Mouse (Mus musculus): ENCODE measurements around the gene Ercc6.

Gene Ercc6

GRCm38 (mm10) chr14:32520400-32520926 is 7.1 kb downstream of the Ercc6 start:
- DNase-seq: no peak

GRCm38 (mm10) chr14:32522336-32522735 is 9.0 kb downstream of the Ercc6 start:
- no peak for DNase-seq

- DNase-seq: no peak
Observed at GRCm38 (mm10) chr14:32524071-32524470, 10.8 kb downstream of the Ercc6 start.

- DNase-seq: no peak
Observed at GRCm38 (mm10) chr14:32525996-32526705, 12.8 kb downstream of the Ercc6 start.

- peak; percentile 68 for DNase-seq
Observed at GRCm38 (mm10) chr14:32527211-32527610, 13.9 kb downstream of the Ercc6 start.

GRCm38 (mm10) chr14:32529036-32529435 is 15.7 kb downstream of the Ercc6 start:
- DNase-seq: no peak

- no peak for DNase-seq
Observed at GRCm38 (mm10) chr14:32530896-32531295, 17.6 kb downstream of the Ercc6 start.

GRCm38 (mm10) chr14:32531371-32531770 is 18.1 kb downstream of the Ercc6 start:
- no peak for DNase-seq

- DNase-seq: no peak
Observed at GRCm38 (mm10) chr14:32532381-32533147, 19.2 kb downstream of the Ercc6 start.

GRCm38 (mm10) chr14:32533148-32533520 is 19.8 kb downstream of the Ercc6 start:
- no peak for DNase-seq

- no peak for DNase-seq
Observed at GRCm38 (mm10) chr14:32533656-32534055, 20.3 kb downstream of the Ercc6 start.

GRCm38 (mm10) chr14:32534137-32534536 is 20.8 kb downstream of the Ercc6 start:
- no peak for DNase-seq

GRCm38 (mm10) chr14:32536763-32537162 is 23.4 kb downstream of the Ercc6 start:
- DNase-seq: peak; percentile 47

- no peak for DNase-seq
Observed at GRCm38 (mm10) chr14:32538115-32538514, 24.8 kb downstream of the Ercc6 start.

GRCm38 (mm10) chr14:32543075-32543474 is 29.8 kb downstream of the Ercc6 start:
- no peak for DNase-seq

GRCm38 (mm10) chr14:32546676-32547075 is 33.4 kb downstream of the Ercc6 start:
- DNase-seq: no peak

GRCm38 (mm10) chr14:32551854-32552253 is 38.5 kb downstream of the Ercc6 start:
- DNase-seq: no peak

GRCm38 (mm10) chr14:32553198-32553903 is 40.0 kb downstream of the Ercc6 start:
- DNase-seq: no peak

GRCm38 (mm10) chr14:32554860-32555526 is 41.7 kb downstream of the Ercc6 start:
- DNase-seq: no peak

- no peak for DNase-seq
Observed at GRCm38 (mm10) chr14:32561428-32561827, 48.1 kb downstream of the Ercc6 start.

- DNase-seq: no peak
Observed at GRCm38 (mm10) chr14:32563661-32564060, 50.3 kb downstream of the Ercc6 start.

GRCm38 (mm10) chr14:32572519-32572918 is 59.2 kb downstream of the Ercc6 start:
- no peak for DNase-seq

- no peak for DNase-seq
Observed at GRCm38 (mm10) chr14:32578420-32578819, 65.1 kb downstream of the Ercc6 start.
